Mouse (Mus musculus): ENCODE data around the gene Usp9y.

Usp9y gene

DNA sequence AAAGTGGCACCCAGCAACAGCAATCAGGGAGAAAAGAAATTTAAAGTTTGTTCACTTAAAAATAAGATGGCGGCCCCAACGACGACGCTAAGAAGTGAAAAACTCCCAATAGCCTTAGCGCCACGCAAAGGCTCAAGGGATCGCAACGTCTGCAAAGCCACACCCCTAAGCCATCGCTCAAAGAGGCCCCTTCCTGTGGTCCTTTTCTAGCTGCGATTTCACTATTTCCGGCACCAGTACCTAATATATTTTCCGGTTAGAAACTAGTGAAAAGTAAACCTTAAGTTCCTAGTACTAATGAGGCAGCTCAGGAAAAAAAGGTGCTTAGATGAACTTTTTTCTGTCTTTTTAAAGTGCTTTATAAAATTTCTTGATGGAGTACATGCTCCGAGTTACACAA lies at the start of gene Usp9y:
TSS of gene Usp9y (minus strand) at position 101 of the 400 bp plus-strand sequence.
- no peak for DNase-seq (ENCODE audit: low read depth, low spot score)

DNA sequence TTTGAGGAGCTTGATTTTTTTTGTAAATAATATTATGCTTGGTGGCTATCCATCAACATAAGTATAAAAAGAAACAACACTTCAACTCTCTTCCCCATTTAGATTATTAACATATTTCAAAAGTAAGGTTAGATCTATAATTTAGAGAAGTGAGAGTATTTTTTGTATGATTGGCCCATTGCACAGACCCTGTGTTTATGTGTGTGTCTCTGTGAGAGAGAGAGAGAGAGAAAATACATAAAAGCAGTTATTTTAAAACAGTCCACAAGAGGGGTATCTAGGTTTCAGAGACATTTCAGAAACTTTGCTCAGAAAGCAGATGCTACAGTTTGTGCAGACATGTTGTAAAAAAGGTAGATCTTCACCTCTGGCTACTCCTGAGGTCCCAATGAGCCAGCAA lies 165.9 kb downstream of the Usp9y start:
- no peak for DNase-seq (ENCODE audit: low read depth, low spot score)

DNA sequence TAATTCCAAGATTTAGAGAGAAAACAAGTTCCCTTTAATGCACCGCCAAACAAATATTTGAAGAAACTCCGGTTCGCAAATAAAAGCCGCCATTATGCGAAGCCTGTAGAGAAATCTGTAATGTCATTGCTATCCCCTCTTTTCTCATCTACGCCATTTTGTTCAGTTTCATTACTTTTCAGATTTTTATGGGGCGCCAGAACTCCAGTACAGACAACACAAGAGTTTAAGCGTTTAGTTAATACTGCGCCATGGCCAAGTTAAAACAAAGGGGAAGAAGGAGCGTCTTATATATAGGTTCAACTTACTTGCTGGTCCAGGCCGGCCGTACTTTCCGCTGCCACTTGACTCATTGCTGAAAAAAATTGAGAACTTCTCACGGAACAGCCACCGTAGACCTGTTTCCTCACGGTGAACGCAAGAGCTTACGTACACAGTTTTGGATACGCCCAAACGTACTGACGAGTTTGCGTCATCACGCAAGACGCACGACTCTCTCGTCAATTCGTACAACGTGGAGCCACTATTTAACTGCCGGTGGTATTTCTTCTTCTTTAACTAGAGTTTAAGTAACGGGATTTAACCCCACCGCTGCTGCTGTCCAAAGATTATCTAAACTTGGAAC lies 173.3 kb downstream of the Usp9y start, which contains the start of gene Ddx3y:
TSS of gene Ddx3y (minus strand) at position 459 of the 625 bp plus-strand sequence.
- peak; percentile 96 for DNase-seq (ENCODE audit: low read depth, low spot score)

DNA sequence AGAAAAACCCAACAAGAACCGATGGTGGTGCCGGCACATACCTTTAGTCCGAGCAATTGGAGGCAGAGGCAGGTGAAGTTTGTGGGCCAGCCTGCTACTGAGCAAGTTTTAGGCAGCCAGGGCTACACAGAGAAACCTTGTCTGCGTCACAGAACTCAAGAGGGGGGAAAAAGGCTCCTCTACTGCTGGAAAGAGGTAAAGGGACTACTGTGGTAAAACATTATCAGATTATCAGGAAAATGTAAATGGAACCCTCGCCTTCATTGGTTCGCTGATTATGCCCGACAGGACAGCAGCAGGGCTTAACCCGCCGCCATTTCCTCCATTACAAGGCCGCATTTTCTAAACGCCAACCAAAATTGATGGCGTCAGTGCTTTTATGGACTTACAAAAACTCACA lies 173.8 kb downstream of the Usp9y start:
- DNase-seq (ENCODE audit: low read depth, low spot score) = peak; percentile 21
